Mouse (Mus musculus) 416B (cell line): ENCODE measurements around the gene Gal3st1.
A peak's percentile ranks its signal among the peaks of the same experiment; 100 is the strongest.

ENCODE experiments used
- DNase-seq: peaks from one replicate; pipeline ENCODE4 v3.0.0; 2011; ENCODE audit warnings: low read depth

Gene Gal3st1

GRCm38 (mm10) chr11:4031961-4032360 lies 48.5 kb downstream of the Gal3st1 start:
- DNase-seq, result no peak

- no peak for DNase-seq
Measured at GRCm38 (mm10) chr11:4033471-4033870, 50.0 kb downstream of the Gal3st1 start.

- no peak for DNase-seq
Measured at GRCm38 (mm10) chr11:4034169-4034568, 50.7 kb downstream of the Gal3st1 start.

GRCm38 (mm10) chr11:4035116-4035892 lies 51.9 kb downstream of the Gal3st1 start:
- DNase-seq, result no peak

GRCm38 (mm10) chr11:4035916-4036315 lies 52.5 kb downstream of the Gal3st1 start:
- DNase-seq, result peak; percentile 8

GRCm38 (mm10) chr11:4036365-4037084 lies 53.1 kb downstream of the Gal3st1 start:
- no peak for DNase-seq

GRCm38 (mm10) chr11:4039951-4040350 lies 56.5 kb downstream of the Gal3st1 start:
- no peak for DNase-seq

- no peak for DNase-seq
Measured at GRCm38 (mm10) chr11:4041123-4041625, 57.7 kb downstream of the Gal3st1 start.

- DNase-seq, result no peak
Measured at GRCm38 (mm10) chr11:4043081-4043480, 59.6 kb downstream of the Gal3st1 start.

GRCm38 (mm10) chr11:4046526-4046925 lies 63.1 kb downstream of the Gal3st1 start:
- DNase-seq, result no peak

- no peak for DNase-seq
Measured at GRCm38 (mm10) chr11:4047766-4048165, 64.3 kb downstream of the Gal3st1 start.

GRCm38 (mm10) chr11:4048438-4048837 lies 65.0 kb downstream of the Gal3st1 start:
- DNase-seq, result no peak
